Mouse (Mus musculus): Measurements from ENCODE around the gene Cfap65. TPM values are rescaled to one million over a fixed set of nuclear protein-coding genes. Genes with fewer than 3 reads are reported as not detected.

Cfap65 gene
- 17.8 and 21.0 TPM in 2 replicates for polyA plus RNA-seq (2012; rRNA removed)

GRCm38 (mm10) chr1:74935402-74935801 lies at the start of gene Cfap65:
Gene Cfap65, minus strand, starts transcription at chr1:74935599.

GRCm38 (mm10) chr1:74951556-74952210 lies 16.3 kb upstream of the Cfap65 start, which contains the start of gene Ihh:
Gene Ihh, minus strand, starts transcription at chr1:74951672.

DNA sequence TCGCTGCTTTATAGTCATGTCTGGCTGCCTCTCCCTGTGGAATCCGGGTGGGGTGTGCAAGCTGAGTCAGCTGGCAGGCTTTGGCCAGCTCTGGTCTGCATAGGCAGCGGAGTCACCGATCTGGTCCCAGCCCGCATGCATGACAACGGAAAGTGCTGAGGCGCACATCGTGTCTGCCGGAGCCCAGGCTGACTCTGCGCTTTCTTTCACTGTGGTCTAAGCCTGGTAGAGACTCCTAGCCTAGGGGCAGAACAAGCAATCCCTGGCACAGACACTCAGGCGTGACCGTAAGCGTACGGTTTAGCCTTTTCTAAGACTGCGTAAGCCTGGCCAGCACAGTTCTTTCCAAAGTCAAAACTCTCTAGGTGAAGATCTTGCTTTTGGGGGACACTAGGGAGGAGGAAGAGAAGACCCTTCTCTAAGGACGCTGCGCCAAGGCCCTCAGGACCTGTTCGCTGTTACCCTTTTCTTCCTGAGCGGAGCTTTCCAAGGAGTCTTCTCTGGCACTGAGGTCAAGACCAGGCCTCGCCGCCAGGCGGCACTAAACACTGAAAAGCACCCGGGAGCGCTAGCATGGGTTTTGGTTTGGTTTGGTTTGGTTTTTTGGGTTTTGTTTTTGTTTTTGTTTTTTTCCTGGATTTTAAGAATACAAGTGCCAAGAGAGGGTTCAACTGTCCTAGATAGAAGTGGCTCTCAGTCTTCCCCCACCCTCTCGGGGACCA lies 42.1 kb downstream of the Cfap65 start, which contains the start of gene Cryba2:
TSS of gene Cryba2 (minus strand) at position 10 of the 722 bp plus-strand sequence.

GRCm38 (mm10) chr1:74885369-74886042 lies 49.9 kb downstream of the Cfap65 start, which contains the start of gene Fev:
Gene Fev, minus strand, starts transcription at chr1:74885419.

GRCm38 (mm10) chr1:74854306-74855056 lies 80.9 kb downstream of the Cfap65 start, which contains the start of gene Cdk5r2:
Gene Cdk5r2, plus strand, starts transcription at chr1:74854934.

Other genes starting within 250 kb of the Cfap65 start
- gene Cyp27a1, start 222.0 kb downstream of the Cfap65 start, polyA plus RNA-seq (2012; rRNA removed) = 14.9 and 15.1 TPM in 2 replicates
- gene Prkag3, start 186.4 kb downstream of the Cfap65 start, polyA plus RNA-seq (2012; rRNA removed) = 0.44 and 0.79 TPM in 2 replicates
- gene Wnt6, start 163.7 kb downstream of the Cfap65 start, polyA plus RNA-seq (2012; rRNA removed) = 67.4 and 94.7 TPM in 2 replicates
- 2.8 and 4.3 TPM in 2 replicates for gene Wnt10a, start 144.1 kb downstream of the Cfap65 start, polyA plus RNA-seq (2012; rRNA removed)
- 0.40 and 1.0 TPM in 2 replicates for gene Cdk5r2, start 80.7 kb downstream of the Cfap65 start, polyA plus RNA-seq (2012; rRNA removed)
- gene Fev, start 50.2 kb downstream of the Cfap65 start, polyA plus RNA-seq (2012; rRNA removed) = not detected in 2 replicates
- gene Cryba2, start 42.5 kb downstream of the Cfap65 start, polyA plus RNA-seq (2012; rRNA removed) = not detected in 2 replicates
- 154 and 177 TPM in 2 replicates for gene Ihh, start 16.1 kb upstream of the Cfap65 start, polyA plus RNA-seq (2012; rRNA removed)
- gene Nhej1, start 189.6 kb upstream of the Cfap65 start, polyA plus RNA-seq (2012; rRNA removed) = 2.1 and 3.5 TPM in 2 replicates
- 3.9 and 5.1 TPM in 2 replicates for gene Slc23a3, start 198.3 kb upstream of the Cfap65 start, polyA plus RNA-seq (2012; rRNA removed)
- gene Cnppd1, start 207.1 kb upstream of the Cfap65 start, polyA plus RNA-seq (2012; rRNA removed) = 64.3 and 75.8 TPM in 2 replicates
- 186 and 202 TPM in 2 replicates for gene Retreg2, start 207.2 kb upstream of the Cfap65 start, polyA plus RNA-seq (2012; rRNA removed)
- 66.6 and 67.1 TPM in 2 replicates for gene Zfand2b, start 233.0 kb upstream of the Cfap65 start, polyA plus RNA-seq (2012; rRNA removed)
- gene Abcb6, start 244.8 kb upstream of the Cfap65 start, polyA plus RNA-seq (2012; rRNA removed) = 30.3 and 33.2 TPM in 2 replicates

Data from ovary, adult 2 months (tissue).